Mouse (Mus musculus): ENCODE measurements around the gene Tnp2. TPM values are rescaled to one million over a fixed set of nuclear protein-coding genes. Genes with fewer than 3 reads are reported as not detected.

Gene Tnp2
- polyA plus RNA-seq, 1 experiment = 0.12 TPM

GRCm38 (mm10) chr16:10776322-10776721 lies 12.1 kb downstream of the Tnp2 start:
- H3ac ChIP-seq (ENCODE audit: control insufficient read depth, insufficient read length) = no peak overlapping the region
- no peak for TF ChIP-seq E2F4 (IDR thresholded peaks at IDR 0.05; ENCODE audit: insufficient read depth)
- TF ChIP-seq MAX (IDR thresholded peaks at IDR 0.05; ENCODE audit: low read depth) = no peak
- peak; percentile 33 to 91 (median 80) for TF ChIP-seq MYOG (IDR thresholded peaks at IDR 0.05; ENCODE audit: control insufficient read depth in 1 of 3, insufficient read depth in 1 of 3, insufficient read length in 2 of 3, low read depth in 2 of 3)
- no peak for TF ChIP-seq REST (IDR thresholded peaks at IDR 0.05; ENCODE audit: insufficient read depth, insufficient read length)
- TF ChIP-seq TCF3 (IDR thresholded peaks at IDR 0.05; ENCODE audit: insufficient read length, low read depth) = peak; percentile 43
- TF ChIP-seq CEBPB (IDR thresholded peaks at IDR 0.05; ENCODE audit: insufficient read depth, poor library complexity, severe bottlenecking) = 0 out of 2 replicates have a peak, but pooled peaks have one; percentile 7
- peak; percentile 20 to 94 (median 93) for TF ChIP-seq MYOD1 (IDR thresholded peaks at IDR 0.05; ENCODE audit: control insufficient read depth in 1 of 3, insufficient read length in 2 of 3, low read depth in 2 of 3)
- TF ChIP-seq POLR2A (IDR thresholded peaks at IDR 0.05; ENCODE audit: insufficient read length, low read depth) = no peak
- peak; percentile 38 for TF ChIP-seq TCF12 (IDR thresholded peaks at IDR 0.05; ENCODE audit: insufficient read depth, poor library complexity, severe bottlenecking)
- no peaks in the 10 kb centered on the region for H3K79me2 ChIP-seq (ENCODE audit: control insufficient read depth, insufficient read depth)
- no peaks in the 10 kb centered on the region for H3K36me3 ChIP-seq (ENCODE audit: control insufficient read depth, insufficient read depth)
- H3K4me3 ChIP-seq = no peak overlapping the region
- peak overlapping the region; percentile 57 for H3K4me2 ChIP-seq (ENCODE audit: low read depth)
- no peaks in the 10 kb centered on the region for H3K27me3 ChIP-seq (ENCODE audit: control insufficient read depth, insufficient read depth, insufficient read length)

GRCm38 (mm10) chr16:10774726-10775125 lies 13.7 kb downstream of the Tnp2 start:
- TF ChIP-seq POLR2AphosphoS2 (IDR thresholded peaks at IDR 0.05; ENCODE audit: insufficient read length, low read depth) = no peak
- no peak for TF ChIP-seq E2F4 (IDR thresholded peaks at IDR 0.05; ENCODE audit: insufficient read depth)
- no peak for TF ChIP-seq REST (IDR thresholded peaks at IDR 0.05; ENCODE audit: insufficient read depth, insufficient read length)
- TF ChIP-seq MYOG (IDR thresholded peaks at IDR 0.05; ENCODE audit: control insufficient read depth in 1 of 3, insufficient read depth in 1 of 3, insufficient read length in 2 of 3, low read depth in 2 of 3) = no peak
- TF ChIP-seq MAX (IDR thresholded peaks at IDR 0.05; ENCODE audit: low read depth) = no peak
- H3K79me2 ChIP-seq (ENCODE audit: control insufficient read depth, insufficient read depth) = no peaks in the 10 kb centered on the region
- H3ac ChIP-seq (ENCODE audit: control insufficient read depth, insufficient read length) = no peak overlapping the region
- no peaks in the 10 kb centered on the region for H3K27me3 ChIP-seq (ENCODE audit: control insufficient read depth, insufficient read depth, insufficient read length)
- H3K4me3 ChIP-seq = no peak overlapping the region
- H3K4me2 ChIP-seq (ENCODE audit: low read depth) = no peak overlapping the region
- H3K36me3 ChIP-seq (ENCODE audit: control insufficient read depth, insufficient read depth) = no peaks in the 10 kb centered on the region

GRCm38 (mm10) chr16:10773543-10773942 lies 14.9 kb downstream of the Tnp2 start:
- no peaks in the 10 kb centered on the region for H3K79me2 ChIP-seq (ENCODE audit: control insufficient read depth, insufficient read depth)
- TF ChIP-seq MYOD1 (IDR thresholded peaks at IDR 0.05; ENCODE audit: control insufficient read depth in 1 of 3, insufficient read length in 2 of 3, low read depth in 2 of 3) (peak in 2 of 3 experiments; percentile 10 to 40), MYOG (IDR thresholded peaks at IDR 0.05; ENCODE audit: control insufficient read depth in 1 of 3, insufficient read depth in 1 of 3, insufficient read length in 2 of 3, low read depth in 2 of 3) (peak in 2 of 3 experiments; percentile 19 to 67), SRF (IDR thresholded peaks at IDR 0.05; ENCODE audit: control insufficient read depth, insufficient read length, low read depth) (no peak)
- H3K4me2 ChIP-seq (ENCODE audit: low read depth) = no peak overlapping the region
- H3K36me3 ChIP-seq (ENCODE audit: control insufficient read depth, insufficient read depth) = no peaks in the 10 kb centered on the region
- H3K27me3 ChIP-seq (ENCODE audit: control insufficient read depth, insufficient read depth, insufficient read length) = no peaks in the 10 kb centered on the region
- no peak overlapping the region for H3K4me3 ChIP-seq
- no peak overlapping the region for H3ac ChIP-seq (ENCODE audit: control insufficient read depth, insufficient read length)

- Histone ChIP-seq H3K4me2 (ENCODE audit: low read depth) (no peak overlapping the region), H3K27me3 (ENCODE audit: control insufficient read depth, insufficient read depth, insufficient read length) (no peaks in the 10 kb centered on the region), H3K36me3 (ENCODE audit: control insufficient read depth, insufficient read depth) (no peaks in the 10 kb centered on the region), H3K79me2 (ENCODE audit: control insufficient read depth, insufficient read depth) (no peaks in the 10 kb centered on the region), H3K4me3 (no peak overlapping the region), H3ac (ENCODE audit: control insufficient read depth, insufficient read length) (no peak overlapping the region)
- TF ChIP-seq E2F4 (IDR thresholded peaks at IDR 0.05; ENCODE audit: insufficient read depth) (no peak), MYOG (IDR thresholded peaks at IDR 0.05; ENCODE audit: control insufficient read depth in 1 of 3, insufficient read depth in 1 of 3, insufficient read length in 2 of 3, low read depth in 2 of 3) (no peak), TCF12 (IDR thresholded peaks at IDR 0.05; ENCODE audit: insufficient read depth, poor library complexity, severe bottlenecking) (no peak), REST (IDR thresholded peaks at IDR 0.05; ENCODE audit: insufficient read depth, insufficient read length) (no peak), POLR2AphosphoS2 (IDR thresholded peaks at IDR 0.05; ENCODE audit: insufficient read length, low read depth) (no peak), USF1 (IDR thresholded peaks at IDR 0.05; ENCODE audit: low read depth) (no peak), POLR2A (IDR thresholded peaks at IDR 0.05; ENCODE audit: insufficient read length, low read depth) (no peak), CEBPB (IDR thresholded peaks at IDR 0.05; ENCODE audit: insufficient read depth, poor library complexity, severe bottlenecking) (no peak)
Measured at GRCm38 (mm10) chr16:10771769-10772510, 16.5 kb downstream of the Tnp2 start.

- Histone ChIP-seq H3K4me2 (ENCODE audit: low read depth) (peak overlapping the region; percentile 36), H3K36me3 (ENCODE audit: control insufficient read depth, insufficient read depth) (no peaks in the 10 kb centered on the region), H3K4me3 (no peak overlapping the region), H3ac (ENCODE audit: control insufficient read depth, insufficient read length) (no peak overlapping the region), H3K27me3 (ENCODE audit: control insufficient read depth, insufficient read depth, insufficient read length) (no peaks in the 10 kb centered on the region), H3K79me2 (ENCODE audit: control insufficient read depth, insufficient read depth) (no peaks in the 10 kb centered on the region)
- TF ChIP-seq POLR2A (IDR thresholded peaks at IDR 0.05; ENCODE audit: insufficient read length, low read depth) (no peak), TCF12 (IDR thresholded peaks at IDR 0.05; ENCODE audit: insufficient read depth, poor library complexity, severe bottlenecking) (no peak), REST (IDR thresholded peaks at IDR 0.05; ENCODE audit: insufficient read depth, insufficient read length) (no peak), MYOG (IDR thresholded peaks at IDR 0.05; ENCODE audit: control insufficient read depth in 1 of 3, insufficient read depth in 1 of 3, insufficient read length in 2 of 3, low read depth in 2 of 3) (no peak), SRF (IDR thresholded peaks at IDR 0.05; ENCODE audit: control insufficient read depth, insufficient read length, low read depth) (no peak), POLR2AphosphoS2 (IDR thresholded peaks at IDR 0.05; ENCODE audit: insufficient read length, low read depth) (no peak), CEBPB (IDR thresholded peaks at IDR 0.05; ENCODE audit: insufficient read depth, poor library complexity, severe bottlenecking) (no peak), MAX (IDR thresholded peaks at IDR 0.05; ENCODE audit: low read depth) (no peak), MYOD1 (IDR thresholded peaks at IDR 0.05; ENCODE audit: control insufficient read depth in 1 of 3, insufficient read length in 2 of 3, low read depth in 2 of 3) (no peak), E2F4 (IDR thresholded peaks at IDR 0.05; ENCODE audit: insufficient read depth) (no peak), TCF3 (IDR thresholded peaks at IDR 0.05; ENCODE audit: insufficient read length, low read depth) (no peak), USF1 (IDR thresholded peaks at IDR 0.05; ENCODE audit: low read depth) (no peak)
Measured at GRCm38 (mm10) chr16:10770531-10771325, 17.7 kb downstream of the Tnp2 start.
